Mouse (Mus musculus) small intestine, adult 2 months (tissue): Measurements from ENCODE around the gene Qrich1.

Source experiments
- CTCF ChIP-seq: fragments of 200-500 bp; IDR thresholded peaks from 2 replicates; pipeline ENCODE4 v1.5.1; 2012; ENCODE audit warnings: low read depth, mild to moderate bottlenecking, control low read depth, inconsistent platforms, low read length, moderate library complexity, mixed read lengths; ENCODE audit not compliant: insufficient replicate concordance, insufficient read length; ENCODE audit errors: extremely low read depth
- POLR2A ChIP-seq: fragments of 200-500 bp; IDR thresholded peaks from 2 replicates; pipeline ENCODE4 v1.6.1; 2012; ENCODE audit warnings: low read depth, mild to moderate bottlenecking, control low read depth, inconsistent platforms, low read length, moderate library complexity

DNA sequence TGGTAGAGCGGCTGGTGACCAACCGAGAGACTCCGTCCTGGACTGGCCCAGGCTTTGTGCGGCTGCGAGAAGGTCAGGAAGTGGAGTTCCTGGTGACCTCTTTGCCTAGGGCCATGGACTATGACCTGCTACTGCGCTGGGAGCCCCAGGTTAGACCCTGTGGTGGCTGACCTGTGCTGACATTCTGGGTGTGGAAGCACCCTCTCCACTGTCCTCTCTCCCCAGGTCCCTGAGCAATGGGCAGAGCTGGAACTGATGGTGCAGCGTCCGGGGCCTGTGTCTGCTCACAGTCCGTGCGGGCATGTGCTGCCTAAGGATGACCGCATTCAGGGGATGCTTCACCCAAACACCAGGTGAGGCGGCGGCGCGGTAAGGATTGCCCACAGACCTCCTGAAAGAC is 32.6 kb upstream of the Qrich1 start:
- TF ChIP-seq CTCF (no peak), POLR2A (no peak)
